Mouse (Mus musculus) liver, adult 2 months (tissue): ENCODE results near the gene Anapc7. TPM values are rescaled to one million over a fixed set of nuclear protein-coding genes. Genes with fewer than 3 reads are reported as not detected.
A peak's percentile ranks its signal among the peaks of the same experiment; 100 is the strongest.

ENCODE experiments used
- DNase-seq: peaks from one replicate; pipeline ENCODE4 v3.0.0-alpha.2; 2011; ENCODE audit warnings: low read depth, low spot score; ENCODE audit errors: extremely low read depth
- H3K27ac ChIP-seq: fragments of 200-500 bp; replicated peaks from 2 replicates; pipeline ENCODE4 v1.5.1; 2012; ENCODE audit warnings: low read depth, mild to moderate bottlenecking, control low read depth, inconsistent platforms, low read length; ENCODE audit not compliant: insufficient read depth
- H3K27me3 ChIP-seq: fragments of 200-500 bp; 2 replicates; pipeline ENCODE4 v1.6.1; 2012; ENCODE audit warnings: mild to moderate bottlenecking, moderate library complexity, low read length, inconsistent platforms; ENCODE audit not compliant: control insufficient read depth, insufficient read depth
- H3K36me3 ChIP-seq: fragments of 200-500 bp; 2 replicates; pipeline ENCODE4 v1.6.1; 2012; ENCODE audit warnings: low read length, inconsistent platforms; ENCODE audit not compliant: control insufficient read depth, insufficient read depth
- H3K4me1 ChIP-seq: fragments of 200-500 bp; 2 replicates; pipeline ENCODE4 v1.6.1; 2011; ENCODE audit warnings: low read length; ENCODE audit not compliant: control insufficient read depth, insufficient read depth
- H3K4me3 ChIP-seq: fragments of 200-500 bp; 2 replicates; pipeline ENCODE4 v1.5.1; 2011; ENCODE audit warnings: low read depth, mild to moderate bottlenecking, control low read depth, low read length, moderate library complexity; ENCODE audit not compliant: insufficient read depth
- H3K79me2 ChIP-seq: fragments of 200-500 bp; 2 replicates; pipeline ENCODE4 v1.6.1; 2012; ENCODE audit warnings: inconsistent platforms, mild to moderate bottlenecking, low read length, moderate library complexity; ENCODE audit not compliant: control insufficient read depth, insufficient read depth
- H3K9ac ChIP-seq: fragments of 200-500 bp; 2 replicates; pipeline ENCODE4 v1.6.1; 2012; ENCODE audit warnings: low read depth, mild to moderate bottlenecking, control low read depth, inconsistent platforms, low read length
- CTCF ChIP-seq: fragments of 200-500 bp; IDR thresholded peaks from 2 replicates; pipeline ENCODE4 v1.5.1; 2011; ENCODE audit warnings: low read depth, low read length, control low read depth
- POLR2A ChIP-seq: fragments of 200-500 bp; IDR thresholded peaks from 2 replicates; pipeline ENCODE4 v1.6.1; 2011; ENCODE audit warnings: low read length, control low read depth; ENCODE audit not compliant: insufficient read depth; ENCODE audit errors: extremely low read depth
- WGBS: fragments of 180-500 bp; shearing (Covaris S2); methylation state at CpG from one replicate; pipeline ENCODE4 v1.1.7; 2018; 5-methylcytosine and 5-hydroxymethylcytosine counted together
- polyA plus RNA-seq: library from polyadenylated mRNA; depleted of rRNA; stranded (reverse); fragments of >200 nt; gene quantifications from 2 replicates; pipeline ENCODE4 v1.2.3, GENCODE M21; 2012; rRNA removed
- total RNA-seq: library from RNA; depleted of rRNA; stranded (reverse); fragments of >200 nt; gene quantifications from 2 replicates; pipeline ENCODE4 v1.2.3, GENCODE M21; 2014; rRNA removed

Anapc7 gene
- total and polyA plus RNA-seq, 2 experiments = 12.1 to 14.4 TPM

DNA sequence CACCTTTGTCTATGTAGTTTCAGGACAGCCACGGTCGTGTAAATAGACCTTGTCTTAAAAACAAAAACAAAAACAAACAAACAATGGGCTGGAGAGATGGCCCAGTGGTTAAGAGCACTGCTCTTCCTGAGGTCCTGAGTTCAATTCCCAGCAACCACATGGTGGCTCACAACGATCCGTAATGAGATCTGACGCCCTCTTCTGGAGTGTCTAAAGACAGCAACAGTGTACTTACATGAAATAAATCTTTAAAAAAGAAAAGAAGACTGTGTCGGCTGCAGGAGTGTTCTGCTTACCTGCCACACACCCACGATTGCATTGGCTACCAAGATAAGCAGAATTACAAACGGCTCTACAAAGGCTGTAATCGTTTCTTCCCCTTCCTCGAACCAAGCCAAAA is 69.9 kb downstream of the Anapc7 start:
- TF ChIP-seq CTCF (no peak), POLR2A (no peak)
- 84% methylated on average over 10 of the region's 10 CpGs for WGBS
- Histone ChIP-seq H3K27ac (no peak overlapping the region), H3K4me3 (no peak overlapping the region), H3K36me3 (peaks cover 80% of the 10 kb centered on the region), H3K9ac (no peak overlapping the region), H3K79me2 (peaks cover 18% of the 10 kb centered on the region; the same call in 1 of the 2 replicates), H3K27me3 (no peaks in the 10 kb centered on the region), H3K4me1 (peaks cover 5% of the 10 kb centered on the region; the same call in 1 of the 2 replicates)
- DNase-seq = peak; percentile 11

DNA sequence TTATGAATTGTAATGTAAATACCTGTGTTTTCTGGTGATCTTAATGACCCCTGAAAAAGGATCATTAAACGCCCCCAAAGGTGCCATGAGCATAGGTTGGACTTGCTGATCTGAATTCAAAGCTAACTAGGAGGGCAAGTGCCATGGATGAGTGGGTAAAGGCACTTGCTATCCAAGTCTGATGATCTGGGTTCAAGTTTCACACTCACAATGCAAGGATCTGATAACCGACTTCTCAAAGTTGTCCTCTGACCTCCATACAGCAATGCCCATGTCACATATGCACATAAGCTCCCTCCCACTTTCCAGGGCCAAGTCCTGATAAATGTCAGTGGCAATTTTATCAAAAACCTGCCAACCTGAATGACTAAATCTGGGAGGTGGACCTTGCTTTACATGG is 71.5 kb downstream of the Anapc7 start:
- Histone ChIP-seq H3K4me3 (no peak overlapping the region), H3K79me2 (peaks cover 25% of the 10 kb centered on the region), H3K27ac (no peak overlapping the region), H3K4me1 (peaks cover 15% of the 10 kb centered on the region), H3K9ac (no peak overlapping the region), H3K36me3 (peaks cover 84% of the 10 kb centered on the region), H3K27me3 (no peaks in the 10 kb centered on the region)
- WGBS = 82% methylated on average over 2 of the region's 2 CpGs
- TF ChIP-seq CTCF (no peak), POLR2A (no peak)
- peak; percentile 18 for DNase-seq

DNA sequence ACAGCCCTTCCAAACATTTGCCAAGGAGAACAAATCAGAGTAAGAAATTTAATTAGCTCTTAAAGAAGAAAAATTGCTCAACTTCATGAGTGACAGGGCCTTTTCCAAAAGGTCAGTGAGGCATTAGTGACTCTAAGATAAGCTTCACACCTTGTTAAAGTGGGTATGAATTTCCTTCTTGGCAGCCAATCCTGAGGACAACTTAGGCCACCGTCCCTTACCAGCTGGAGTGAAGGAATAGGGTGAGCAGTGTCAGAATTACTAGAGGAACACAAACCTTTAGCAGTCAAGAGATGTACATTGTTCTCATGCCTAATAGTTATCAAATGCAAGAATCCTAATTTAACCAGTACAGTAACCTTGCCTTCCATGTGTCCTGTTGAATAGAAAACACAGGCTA is 73.0 kb downstream of the Anapc7 start:
- Histone ChIP-seq H3K79me2 (peaks cover 25% of the 10 kb centered on the region), H3K27me3 (no peaks in the 10 kb centered on the region), H3K9ac (no peak overlapping the region), H3K36me3 (peaks cover 78% of the 10 kb centered on the region), H3K4me1 (peaks cover 21% of the 10 kb centered on the region), H3K27ac (no peak overlapping the region), H3K4me3 (no peak overlapping the region)
- no peak for TF ChIP-seq CTCF
- no peak for TF ChIP-seq POLR2A
- peak; percentile 17 for DNase-seq
- 50% methylated on average over 1 of the region's 1 CpGs for WGBS

Other genes with a start within 250 kb of the Anapc7 start
- gene Hvcn1, start 214.9 kb upstream of the Anapc7 start, total RNA-seq = 1.5 and 3.0 TPM in 2 replicates
- gene Hvcn1, start 214.9 kb upstream of the Anapc7 start, polyA plus RNA-seq = 0.82 and 1.7 TPM in 2 replicates
- gene Tctn1, start 157.2 kb upstream of the Anapc7 start, total RNA-seq = 1.6 and 1.9 TPM in 2 replicates
- 3.5 and 5.9 TPM in 2 replicates for gene Tctn1, start 157.2 kb upstream of the Anapc7 start, polyA plus RNA-seq
- 16.3 and 17.6 TPM in 2 replicates for gene Pptc7, start 137.3 kb upstream of the Anapc7 start, total RNA-seq
- gene Pptc7, start 137.3 kb upstream of the Anapc7 start, polyA plus RNA-seq = 8.7 and 9.5 TPM in 2 replicates
- gene Rad9b, start 67.5 kb upstream of the Anapc7 start, total RNA-seq = 3.8 and 4.5 TPM in 2 replicates
- 1.00 and 1.5 TPM in 2 replicates for gene Rad9b, start 67.5 kb upstream of the Anapc7 start, polyA plus RNA-seq
- gene Vps29, start 67.3 kb upstream of the Anapc7 start, total RNA-seq = 52.8 and 58.8 TPM in 2 replicates
- gene Vps29, start 67.3 kb upstream of the Anapc7 start, polyA plus RNA-seq = 24.9 and 27.9 TPM in 2 replicates
- 14.1 and 18.4 TPM in 2 replicates for gene Gpn3, start 49.8 kb upstream of the Anapc7 start, total RNA-seq
- gene Gpn3, start 49.8 kb upstream of the Anapc7 start, polyA plus RNA-seq = 23.5 and 24.6 TPM in 2 replicates
- gene Fam216a, start 49.3 kb upstream of the Anapc7 start, total RNA-seq = 3.4 and 4.2 TPM in 2 replicates
- gene Fam216a, start 49.3 kb upstream of the Anapc7 start, polyA plus RNA-seq = 2.8 and 3.4 TPM in 2 replicates
- gene Arpc3, start 29.8 kb upstream of the Anapc7 start, total RNA-seq = 93.6 and 119 TPM in 2 replicates
- gene Arpc3, start 29.8 kb upstream of the Anapc7 start, polyA plus RNA-seq = 93.9 and 121 TPM in 2 replicates
- gene Atp2a2, start 80.5 kb downstream of the Anapc7 start, total RNA-seq = 44.6 and 65.4 TPM in 2 replicates
- 46.0 and 50.5 TPM in 2 replicates for gene Atp2a2, start 80.5 kb downstream of the Anapc7 start, polyA plus RNA-seq
- gene Ift81, start 192.8 kb downstream of the Anapc7 start, total RNA-seq = 1.7 and 3.0 TPM in 2 replicates
- gene Ift81, start 192.8 kb downstream of the Anapc7 start, polyA plus RNA-seq = 0.14 and 0.38 TPM in 2 replicates
- gene P2rx7, start 222.2 kb downstream of the Anapc7 start, total RNA-seq = 2.2 and 4.3 TPM in 2 replicates
- gene P2rx7, start 222.2 kb downstream of the Anapc7 start, polyA plus RNA-seq = 2.7 and 4.0 TPM in 2 replicates